Mouse (Mus musculus) ES-Bruce4 (cell line): ENCODE measurements around the gene Ulk4.

ENCODE experiments used
- CTCF ChIP-seq: IDR thresholded peaks from one replicate; pipeline ENCODE4 v1.8.1; 2011; ENCODE audit warnings: low read depth, low read length
- EP300 ChIP-seq: IDR thresholded peaks from 2 replicates; pipeline ENCODE4 v1.6.1; 2011; ENCODE audit warnings: low read depth, low read length; ENCODE audit not compliant: insufficient read depth
- POLR2A ChIP-seq: IDR thresholded peaks from one replicate; pipeline ENCODE4 v1.8.1; 2011; ENCODE audit warnings: low read length; ENCODE audit not compliant: insufficient read depth

- TF ChIP-seq POLR2A (no peak), CTCF (no peak), EP300 (no peak)
Observed at GRCm38 (mm10) chr9:120934821-120935633, 342.0 kb downstream of the Ulk4 start.
